Mouse (Mus musculus) kidney, adult 2 months (tissue): Measurements from ENCODE around the gene Slc9a3r2.

ENCODE experiments used
- CTCF ChIP-seq: fragments of 200-500 bp; conservative IDR thresholded peaks from 2 replicates; pipeline ENCODE4 v1.5.1; 2011; ENCODE audit warnings: low read depth, mild to moderate bottlenecking, control low read depth, low read length, moderate library complexity, mixed read lengths; ENCODE audit not compliant: insufficient read depth, insufficient read length
- POLR2A ChIP-seq: fragments of 200-500 bp; IDR thresholded peaks from one replicate; pipeline ENCODE4 v1.6.1; 2011; ENCODE audit warnings: low read depth, low read length, control low read depth

GRCm38 (mm10) chr17:24638214-24638613 lies 11.9 kb downstream of the Slc9a3r2 start:
- TF ChIP-seq CTCF: no peak
- no peak for TF ChIP-seq POLR2A
